Mouse (Mus musculus) c-Kit-positive CD71-positive TER-119-positive erythroid progenitor cells, embryonic 14.5 days (primary cell): ENCODE data around the gene Nisch.

Experiments
- DNase-seq: peaks from one replicate; pipeline ENCODE4 v3.0.0-alpha.2; 2013; ENCODE audit warnings: low spot score

Gene Nisch

DNA sequence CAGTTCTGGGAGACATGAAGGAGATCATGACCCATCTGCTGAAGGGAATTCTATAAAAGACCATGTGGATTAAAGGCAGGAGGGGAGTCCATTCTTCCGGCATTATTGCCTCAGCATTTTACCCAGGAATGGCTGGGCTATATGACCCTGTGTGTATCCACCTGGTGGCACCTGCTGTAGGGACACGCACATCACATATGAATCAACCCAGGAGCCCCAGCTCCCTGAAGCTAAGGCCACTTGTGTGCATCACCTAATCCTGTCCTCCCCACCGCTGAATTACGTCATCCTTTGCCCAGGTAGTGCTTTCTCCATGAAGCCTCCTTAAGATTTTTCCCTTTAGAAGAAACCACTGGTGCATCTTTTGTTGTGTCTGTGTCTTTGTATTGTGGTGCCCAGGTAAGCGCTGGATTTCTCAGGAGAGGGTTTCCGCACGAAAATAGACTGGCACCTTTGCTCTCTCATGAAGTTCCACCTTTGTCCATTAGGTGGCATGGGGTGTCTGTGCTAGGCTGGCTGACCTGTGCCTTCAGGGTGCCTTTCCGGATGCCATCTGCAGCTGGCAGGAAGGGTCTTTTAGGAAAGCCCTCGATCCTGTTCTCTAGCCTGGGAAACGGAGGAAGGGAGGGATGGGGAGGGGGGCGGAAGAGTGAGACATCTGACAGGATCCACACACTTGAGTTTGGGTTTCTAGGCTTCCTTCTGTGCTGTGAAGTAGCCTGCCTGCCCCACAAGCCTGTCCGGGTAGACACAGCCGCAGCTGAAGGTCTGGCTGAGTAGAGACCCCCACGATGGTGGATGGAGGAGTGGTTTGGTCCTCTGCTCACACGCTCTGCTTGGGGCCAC lies 1.4 kb downstream of the Nisch start:
- peak; percentile 59 for DNase-seq

DNA sequence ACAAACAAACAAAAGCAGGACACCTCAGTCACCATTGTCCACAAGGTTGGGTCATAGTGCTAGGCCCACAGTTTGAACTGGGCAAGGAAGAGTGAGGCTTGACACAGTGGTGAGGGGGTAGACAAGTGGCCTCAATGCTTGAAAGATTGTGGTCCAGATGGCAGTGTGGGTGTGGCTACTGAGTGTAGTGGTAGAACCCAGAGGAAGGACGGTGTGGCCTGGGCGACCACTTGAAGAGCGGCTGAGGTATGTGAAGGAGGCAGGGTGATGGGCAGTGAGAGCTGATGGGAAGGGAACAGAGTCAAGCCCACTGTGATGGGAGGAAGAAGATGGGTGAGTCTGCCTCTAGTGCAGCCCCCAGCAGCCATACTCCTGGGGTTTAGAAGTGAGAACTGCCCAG lies 2.1 kb downstream of the Nisch start:
- no peak for DNase-seq

DNA sequence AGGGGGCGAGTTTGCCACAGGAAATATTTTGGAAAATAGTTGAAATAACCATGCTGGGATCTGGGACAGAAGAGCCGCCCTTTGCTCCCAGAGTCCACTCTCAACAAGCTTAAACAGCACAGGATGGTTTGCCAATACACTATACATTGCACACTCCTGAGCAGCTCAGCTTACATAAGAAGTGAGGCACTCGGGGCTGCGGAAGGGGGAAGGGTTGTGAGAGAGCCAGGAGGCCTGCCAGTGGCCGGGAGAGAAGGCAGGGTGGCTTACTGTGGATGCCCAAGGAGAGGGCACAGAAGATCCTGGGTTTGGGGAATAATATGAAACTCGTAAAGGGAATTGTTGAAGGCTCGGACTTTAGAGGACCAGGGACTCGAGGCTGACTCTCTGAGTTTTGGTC lies 2.9 kb downstream of the Nisch start:
- no peak for DNase-seq

DNA sequence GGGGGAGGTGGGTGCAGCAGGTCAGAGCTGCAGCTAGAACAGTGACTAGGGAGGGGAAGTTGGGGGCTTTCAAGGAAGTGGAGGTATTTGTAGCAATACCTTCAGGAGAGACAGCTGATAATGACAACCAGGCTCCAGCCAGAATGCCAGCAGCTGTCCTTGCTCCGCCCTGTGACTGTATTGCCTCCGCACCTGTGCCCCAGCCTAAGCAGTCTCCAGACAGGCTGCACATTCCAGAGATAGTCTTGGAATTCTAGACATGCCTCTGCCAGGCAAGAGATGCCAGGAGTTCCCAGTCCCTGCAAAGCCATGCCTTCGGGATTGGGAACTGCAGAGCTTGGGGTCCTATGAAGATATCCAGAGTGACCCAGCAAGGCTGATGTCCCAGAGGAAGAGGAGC lies 4.2 kb downstream of the Nisch start:
- DNase-seq = no peak

DNA sequence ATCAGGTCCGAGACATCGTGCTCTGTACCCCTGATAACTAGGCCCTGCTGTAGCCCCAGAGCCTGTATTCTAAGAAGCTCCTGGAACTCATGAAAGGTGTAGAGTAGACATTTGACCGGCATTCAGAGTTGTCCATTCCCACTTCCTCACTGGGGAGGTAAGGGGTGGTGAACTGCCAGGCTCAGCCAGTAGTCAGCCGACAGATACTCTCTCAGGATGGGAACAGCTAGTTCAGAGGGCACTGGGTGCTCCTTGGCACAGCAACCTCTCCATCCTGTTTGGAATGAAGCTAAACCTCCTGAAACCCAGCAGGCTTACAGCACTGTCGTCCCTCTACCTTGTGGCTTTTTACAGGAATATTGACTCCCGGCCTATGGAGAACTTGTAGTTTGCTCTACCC lies 4.9 kb downstream of the Nisch start:
- no peak for DNase-seq

DNA sequence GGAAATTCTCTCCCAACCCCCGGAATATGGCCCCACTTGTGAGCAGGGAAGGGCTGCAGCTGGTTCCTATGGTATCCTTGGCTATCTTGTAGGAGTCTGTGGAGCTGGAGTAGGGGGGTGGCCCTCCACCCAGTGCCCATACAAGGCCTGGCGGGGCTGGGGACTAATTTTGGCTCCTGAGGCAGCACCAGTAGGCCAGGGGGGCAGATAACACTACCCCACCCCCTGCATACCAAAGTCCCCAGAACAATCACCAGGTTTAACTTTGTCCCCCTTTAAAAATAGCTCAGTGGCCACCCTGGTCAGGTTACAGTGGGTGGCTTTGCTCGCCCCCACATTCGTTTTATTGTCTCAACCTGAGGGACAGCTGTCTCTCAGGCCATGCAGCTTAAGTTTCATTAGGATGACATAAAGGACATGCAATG lies 7.6 kb downstream of the Nisch start:
- DNase-seq = no peak

DNA sequence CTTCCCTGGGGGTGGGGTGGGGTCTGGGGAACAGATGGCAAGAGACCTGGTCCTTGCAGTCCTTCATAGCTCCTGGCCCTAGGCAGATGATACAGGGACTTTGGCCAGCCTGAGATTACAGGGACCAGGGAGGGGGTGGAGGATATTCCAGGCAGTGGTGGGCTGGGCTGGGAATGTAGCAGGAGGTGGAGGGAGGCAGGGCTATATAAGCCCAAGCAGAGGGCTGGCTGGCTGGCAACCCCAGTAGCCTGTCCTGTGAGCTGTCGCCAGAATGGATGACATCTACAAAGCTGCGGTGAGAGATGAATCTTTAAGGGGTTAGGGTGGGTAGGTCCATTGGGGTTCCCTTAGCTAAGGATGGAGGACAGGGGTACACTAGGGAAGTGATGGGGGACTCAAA lies 8.7 kb downstream of the Nisch start, which contains the start of gene Tnnc1:
Tnnc1 (plus strand) TSS at position 229 of the 400 bp plus-strand sequence.
- no peak for DNase-seq

DNA sequence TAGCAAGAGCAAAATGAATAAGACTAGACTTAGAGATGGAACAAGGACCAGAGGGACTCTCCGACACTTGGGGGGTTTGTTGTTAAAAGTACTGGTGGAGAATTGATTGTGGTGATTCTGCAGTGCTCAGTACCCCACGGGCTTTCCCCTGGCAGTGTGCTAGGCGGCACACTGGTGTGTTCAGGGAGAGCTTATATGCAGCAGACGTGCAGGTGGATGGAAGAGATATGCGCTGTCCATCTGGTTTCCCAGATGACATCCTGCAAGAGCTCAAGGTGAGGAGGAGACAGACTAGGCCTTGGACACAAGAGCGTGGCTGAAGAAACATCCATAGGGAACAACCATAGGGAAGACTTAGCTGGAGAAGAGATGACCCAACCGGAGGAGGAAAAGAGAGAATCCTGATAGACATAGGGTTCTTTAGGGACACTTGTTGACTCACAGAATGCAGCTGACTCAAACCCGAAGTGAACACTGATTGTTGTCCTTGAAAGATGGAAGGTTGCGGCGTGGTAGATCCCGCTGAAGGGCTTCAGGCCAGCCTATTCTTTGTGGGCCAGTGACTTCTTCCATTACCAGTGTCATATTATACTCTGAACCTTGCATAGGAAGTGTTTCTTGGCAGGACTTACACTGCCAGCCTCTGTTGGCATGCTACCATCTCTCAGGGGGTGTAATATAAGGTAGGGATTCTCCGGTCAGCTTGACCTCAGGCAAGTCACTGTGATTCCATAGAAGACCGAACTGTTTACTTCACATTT lies 9.5 kb downstream of the Nisch start:
- peak; percentile 55 for DNase-seq

DNA sequence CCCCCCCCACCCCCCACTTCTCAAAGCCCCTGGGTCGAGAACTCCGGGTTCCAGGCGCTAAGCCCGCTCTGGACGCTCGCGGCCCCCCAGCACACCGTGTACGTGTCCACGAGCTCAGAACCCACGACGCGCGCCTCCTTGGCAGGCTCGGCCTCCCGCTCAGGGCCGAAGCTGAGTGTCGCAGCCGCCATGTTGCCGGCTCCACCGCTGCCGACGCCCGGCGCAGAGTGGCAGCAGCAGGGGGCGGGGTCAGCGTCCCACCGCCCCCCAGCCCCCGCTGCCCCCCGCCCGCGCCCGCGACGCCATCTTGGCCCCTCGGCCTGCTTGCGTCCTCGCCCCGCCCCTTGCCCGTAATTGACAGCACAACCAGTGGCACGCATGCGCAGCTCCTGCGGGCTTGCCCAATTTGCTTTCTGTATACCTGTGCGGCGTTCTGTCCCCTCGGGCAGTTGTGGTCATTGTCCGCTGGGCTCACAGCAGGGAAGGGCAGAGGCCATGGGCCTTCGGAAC lies 10.2 kb downstream of the Nisch start:
- peak; percentile 91 for DNase-seq

DNA sequence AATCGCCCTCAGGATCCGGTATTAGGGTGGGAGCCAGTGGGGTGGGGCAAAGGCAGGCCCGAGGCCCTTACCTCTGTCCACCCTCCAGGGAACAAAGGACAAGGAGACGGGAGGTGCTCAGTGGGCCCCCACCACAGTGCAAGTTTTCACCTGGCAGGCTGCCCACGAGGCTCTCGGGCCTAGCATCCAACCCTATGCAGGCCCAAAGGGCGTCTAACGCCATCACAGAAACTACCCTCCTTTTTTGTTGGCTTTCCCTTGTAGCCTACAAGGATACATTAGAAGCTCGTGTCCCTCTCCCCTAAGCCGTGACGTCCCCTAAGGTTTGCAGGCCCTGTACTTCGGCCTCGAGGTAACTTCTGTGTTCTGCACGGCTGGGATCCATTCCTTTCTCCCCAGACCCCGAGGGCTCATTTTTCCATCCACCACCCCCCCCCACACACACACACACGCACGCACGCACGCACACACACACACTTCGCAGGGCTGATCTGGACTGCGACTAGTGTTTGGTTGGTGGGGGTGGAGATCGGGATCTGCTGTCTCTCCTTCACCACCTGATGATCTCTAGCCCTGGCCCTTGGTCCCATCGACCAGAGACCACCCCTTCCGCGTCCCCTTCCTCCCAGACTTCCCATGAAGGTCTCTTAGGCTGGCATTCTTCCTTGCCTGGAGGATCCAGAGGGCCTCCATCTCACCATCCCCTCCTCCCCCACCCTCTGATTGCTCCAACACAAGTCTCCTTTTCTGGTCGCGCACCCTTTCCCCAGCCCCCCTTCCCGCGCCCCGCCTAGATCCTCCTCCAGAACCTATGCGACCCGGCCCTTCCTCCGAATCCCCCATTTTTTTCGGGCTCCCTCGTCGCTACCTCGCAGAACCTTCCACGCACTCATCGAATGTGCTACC lies 10.9 kb downstream of the Nisch start:
- DNase-seq = peak; percentile 26

DNA sequence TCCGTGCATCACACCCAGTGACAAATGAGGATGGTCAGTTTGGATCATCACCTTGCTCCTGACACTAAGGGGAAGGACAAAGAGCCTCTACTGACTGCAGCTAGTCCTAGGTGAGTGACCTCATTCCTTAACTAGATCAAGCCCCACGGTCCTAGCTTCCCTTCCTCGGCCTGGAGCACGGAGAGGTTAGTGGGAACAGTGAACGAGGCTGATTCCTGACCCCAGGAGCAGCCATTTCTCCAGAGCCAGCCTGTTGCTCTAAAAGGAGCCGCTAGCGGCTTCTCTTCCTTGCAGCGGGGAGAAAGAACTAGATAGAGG lies 11.5 kb downstream of the Nisch start:
- no peak for DNase-seq

DNA sequence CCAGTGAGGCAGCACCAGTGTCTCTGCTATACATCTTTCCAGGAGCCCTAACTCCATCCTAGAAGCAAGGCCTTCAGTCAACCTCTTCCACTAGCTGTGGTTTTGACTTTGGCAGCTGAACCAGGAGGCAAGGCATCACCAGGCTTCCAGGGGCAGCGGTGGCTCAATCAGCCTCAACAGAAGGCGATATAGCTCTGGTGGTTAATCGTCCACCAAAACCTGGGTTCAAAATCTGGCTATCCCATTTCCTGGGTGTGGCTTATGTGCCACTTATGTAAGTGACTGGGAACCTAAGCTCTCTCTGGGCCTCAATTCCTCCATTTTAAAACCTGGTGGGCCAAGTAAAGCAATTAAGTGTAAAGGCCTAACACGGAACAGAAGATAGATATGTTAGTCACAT lies 11.9 kb downstream of the Nisch start:
- peak; percentile 17 for DNase-seq

DNA sequence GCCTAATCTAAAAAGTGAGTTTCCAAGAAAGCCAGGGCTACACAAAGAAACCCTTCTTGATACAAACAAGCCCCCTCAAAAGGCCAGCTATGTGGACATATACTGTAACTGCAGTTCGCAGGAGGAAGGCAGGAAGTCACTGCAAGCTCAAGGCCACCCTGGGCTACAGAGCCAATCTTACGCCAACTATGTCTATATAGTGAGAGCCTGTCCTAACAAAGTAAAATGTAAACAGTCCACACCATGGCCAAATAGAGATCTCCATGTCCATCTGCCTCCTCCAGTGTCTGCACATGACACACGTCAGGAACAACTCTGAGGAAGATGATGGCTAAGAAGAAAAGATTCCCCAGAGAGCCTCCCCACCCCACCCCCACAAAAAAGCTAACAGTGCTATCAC lies 16.7 kb downstream of the Nisch start:
- no peak for DNase-seq

DNA sequence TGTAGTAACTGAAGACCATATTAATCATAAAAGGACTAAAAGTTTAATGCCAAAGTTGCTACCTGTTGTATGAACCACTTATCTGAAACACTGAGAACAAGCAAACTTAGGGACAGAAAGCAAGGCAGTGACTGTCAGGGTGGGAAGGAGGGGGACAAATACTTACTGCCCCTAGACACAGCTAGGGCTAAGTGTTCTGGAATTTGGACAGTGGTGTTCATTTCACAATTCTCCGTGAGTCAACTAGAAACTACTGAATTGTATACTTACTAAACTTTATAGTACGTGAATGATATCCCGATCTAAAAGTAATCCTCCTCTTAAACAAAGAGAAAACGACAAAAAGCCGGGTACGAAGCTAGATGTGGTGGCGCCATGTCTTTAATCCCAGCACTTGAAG lies 17.1 kb downstream of the Nisch start:
- no peak for DNase-seq

DNA sequence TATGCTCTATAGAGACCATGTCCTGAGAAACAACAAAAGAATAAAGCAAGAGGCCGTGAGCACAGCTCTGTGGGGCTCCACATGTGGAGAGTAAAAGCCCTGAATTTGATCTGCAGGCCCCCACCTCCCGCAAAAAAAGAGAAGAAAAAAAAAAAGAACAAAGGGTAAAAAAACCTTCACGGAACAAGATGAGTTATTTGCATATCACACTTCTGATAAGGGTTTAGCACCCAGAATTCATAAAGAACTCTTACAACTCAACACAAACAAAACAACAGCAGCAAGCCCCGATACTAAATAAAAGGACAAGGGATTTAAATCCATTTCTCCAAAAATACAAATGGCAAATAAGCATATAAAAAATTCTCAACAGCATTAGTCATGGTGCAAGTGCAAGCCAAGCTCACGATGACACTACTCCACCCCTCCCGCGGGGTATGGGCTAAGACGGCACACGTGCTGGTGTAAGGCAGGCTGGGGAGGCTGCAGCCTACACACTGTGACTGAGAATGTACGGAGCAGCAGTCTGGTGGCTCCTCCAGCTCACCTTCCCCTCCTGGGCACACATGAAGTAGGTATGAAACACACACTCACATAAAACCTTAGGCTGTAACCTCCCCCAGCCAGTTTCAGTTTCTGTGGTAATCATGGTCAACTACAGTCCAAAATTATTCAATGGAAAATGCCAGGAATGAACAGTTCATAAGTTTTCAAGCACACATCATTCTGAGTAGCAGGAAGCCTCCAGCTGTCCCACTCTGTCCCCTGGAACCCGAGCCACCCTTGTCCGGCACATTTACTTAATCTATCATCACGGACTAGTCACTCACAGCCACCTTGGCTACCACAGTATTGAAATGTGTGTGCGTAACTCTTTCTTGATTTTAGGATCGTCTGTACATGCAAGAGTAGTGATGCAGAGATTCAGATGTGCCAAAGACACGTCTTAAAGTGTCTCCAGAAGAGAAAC lies 18.9 kb downstream of the Nisch start:
- DNase-seq = no peak

DNA sequence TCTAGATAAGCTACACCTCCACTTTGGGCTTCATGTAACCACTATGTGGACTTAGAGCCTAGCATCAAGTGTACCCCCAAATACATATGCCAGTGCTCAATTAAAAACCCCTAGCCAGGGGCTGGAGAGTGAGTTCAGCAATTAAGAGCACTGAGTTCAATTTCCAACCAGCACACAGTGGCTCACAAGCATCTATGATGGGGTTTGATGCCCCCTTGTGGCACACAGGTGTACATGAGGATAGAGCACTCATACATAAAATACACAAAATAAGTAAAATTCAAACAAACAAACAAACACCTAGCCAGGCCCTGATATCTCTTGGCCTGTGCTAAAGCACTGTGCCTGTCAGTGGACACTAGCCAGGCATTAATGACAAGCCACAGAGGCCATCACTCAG lies 20.8 kb downstream of the Nisch start:
- peak; percentile 34 for DNase-seq

DNA sequence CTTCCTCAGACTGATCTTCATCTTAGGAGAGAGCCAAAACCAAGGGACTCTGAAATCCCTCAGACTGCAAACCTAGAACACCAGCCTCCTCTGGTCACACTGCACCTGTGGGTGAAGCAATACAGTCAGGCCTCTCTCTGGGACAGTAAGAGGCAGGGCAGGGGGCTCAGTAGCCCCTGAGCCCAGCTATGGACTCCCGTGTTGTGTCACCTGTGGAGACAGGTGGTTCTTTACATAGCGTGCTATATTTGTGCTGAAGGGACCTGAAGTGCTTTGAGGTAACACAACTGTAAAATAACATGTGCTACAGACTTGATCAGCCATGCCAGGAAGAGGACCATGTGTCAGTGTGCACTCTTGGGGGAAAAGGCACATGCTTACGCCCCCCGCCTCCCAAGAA lies 21.2 kb downstream of the Nisch start:
- no peak for DNase-seq

DNA sequence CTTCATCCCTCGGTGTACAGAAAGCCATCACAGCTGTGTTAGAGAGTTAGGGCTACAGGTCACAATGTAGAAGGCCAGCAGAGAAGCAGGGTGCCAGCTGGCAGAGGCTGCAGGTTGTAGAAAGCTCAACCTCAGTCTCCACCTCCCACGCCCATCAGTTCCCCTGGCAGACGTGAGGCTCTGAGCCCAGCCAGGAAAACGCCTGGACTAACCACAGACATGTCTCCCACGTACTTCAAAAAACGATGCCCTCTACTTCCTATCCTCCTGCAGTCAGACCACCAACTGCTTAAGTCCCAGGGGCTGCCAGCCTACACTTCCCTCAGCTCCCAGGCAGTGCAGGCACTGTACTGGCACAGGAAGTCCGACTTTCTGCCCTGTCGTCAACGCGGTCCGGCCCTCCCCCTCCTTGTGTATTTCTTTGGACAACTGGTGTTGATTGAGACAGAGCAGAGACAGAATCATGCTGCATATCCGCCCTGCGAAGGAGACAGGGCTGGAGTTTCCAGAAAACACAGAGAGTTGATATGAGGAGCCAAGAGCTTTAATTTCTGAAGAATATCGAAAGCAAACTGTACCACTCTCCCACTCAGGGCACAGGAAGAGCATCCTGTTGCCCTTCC lies 21.7 kb downstream of the Nisch start:
- DNase-seq = no peak

DNA sequence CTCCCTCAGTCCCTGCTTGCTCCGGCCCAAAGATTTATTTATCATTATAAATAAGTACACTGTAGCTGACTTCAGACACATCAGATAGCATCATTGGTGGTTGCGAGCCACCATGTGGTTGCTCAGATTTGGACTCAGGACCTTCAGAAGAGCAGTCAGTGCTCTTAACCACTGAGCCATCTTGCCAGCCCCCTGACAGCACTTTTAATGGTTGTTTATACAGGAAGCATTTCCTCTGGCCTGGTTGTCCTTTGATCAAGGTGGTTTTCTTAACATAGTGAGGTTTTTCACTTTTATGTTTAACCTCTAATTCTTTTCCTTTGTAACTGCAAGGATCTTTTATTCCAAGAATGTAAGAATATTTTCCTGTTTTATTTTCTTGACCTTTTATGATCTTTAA lies 22.3 kb downstream of the Nisch start:
- DNase-seq = no peak

DNA sequence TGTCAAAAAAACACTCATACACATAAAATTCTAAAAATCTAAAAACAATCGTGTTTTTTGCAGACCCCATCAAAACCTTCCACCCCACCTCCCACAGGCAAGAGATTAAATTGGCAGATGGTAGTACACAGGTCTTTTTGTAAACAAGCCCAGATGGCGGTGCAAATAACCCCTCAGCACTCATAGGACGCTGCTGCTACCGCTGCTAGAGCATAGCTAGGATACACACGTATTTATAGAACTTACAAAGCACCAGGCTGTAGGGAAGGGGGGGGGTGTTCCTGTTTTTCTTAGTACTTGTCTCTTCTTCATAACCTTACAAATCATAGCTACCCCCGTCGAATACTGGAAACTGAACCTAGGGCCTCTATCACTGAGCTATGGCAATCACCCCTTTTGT lies 23.0 kb downstream of the Nisch start:
- DNase-seq = no peak

DNA sequence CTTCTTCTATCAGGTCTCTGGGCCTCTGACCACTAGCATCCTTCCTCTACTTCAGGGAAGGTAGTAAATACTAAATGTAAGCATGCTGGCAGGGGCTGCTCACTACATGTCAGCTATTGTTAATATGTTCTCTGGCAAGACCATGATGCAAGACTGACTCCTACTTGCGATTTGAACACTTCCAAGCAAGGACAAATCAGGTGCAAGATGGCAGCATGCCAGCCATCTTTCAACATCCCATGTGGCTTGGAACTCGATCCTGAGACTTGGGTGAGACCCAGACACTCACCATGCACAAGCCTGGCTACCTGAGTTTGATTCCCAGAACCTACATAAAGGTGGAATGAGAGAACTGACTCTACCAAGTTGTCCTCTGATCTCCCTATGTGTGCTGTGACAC lies 24.8 kb downstream of the Nisch start:
- DNase-seq = no peak
